ENCODE assay signal across 8 mouse cellular contexts in the genomic region with DNA sequence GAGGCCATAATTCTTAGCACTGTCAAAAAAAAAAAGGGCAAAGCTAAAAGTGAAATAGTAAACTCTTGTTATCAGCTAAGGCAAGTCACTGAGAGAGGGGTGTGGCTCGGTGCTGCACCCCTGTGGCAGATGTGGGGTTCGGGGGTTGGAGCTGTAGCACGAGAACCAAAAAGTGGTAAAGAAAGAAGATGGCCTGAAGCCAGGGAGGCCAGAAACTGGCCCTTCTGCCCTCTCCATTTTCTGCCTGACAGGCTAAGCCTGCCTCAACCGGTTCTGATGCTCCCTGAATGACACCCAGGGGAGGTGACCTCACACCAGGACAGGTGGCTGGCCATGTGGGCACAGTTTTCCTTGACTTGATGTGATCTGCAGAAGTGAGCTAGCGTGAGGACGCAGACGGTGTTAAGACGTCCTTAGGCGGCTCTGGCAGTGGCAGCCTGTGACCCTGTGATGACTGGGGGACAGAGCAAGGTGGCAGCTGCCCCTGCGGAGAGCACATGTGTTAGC. TPM values are rescaled to one million over a fixed set of nuclear protein-coding genes. Genes with fewer than 3 reads are reported as not detected.
DNase-seq lines count a peak whose midpoint lies in the region; ATAC-seq lines count a peak whose summit lies in the region.

No protein-coding gene starts in this region.

- H3K4me1 ChIP-seq in neural tube, embryonic 14.5 days (ENCODE audit: control insufficient read depth, insufficient read depth, low read length) = peaks cover 27% of the 10 kb centered on the region

- H3K4me3 ChIP-seq in neural tube, embryonic 14.5 days (ENCODE audit: low read depth, low read length) = no peak overlapping the region

- no peaks in the 10 kb centered on the region for H3K9me3 ChIP-seq in neural tube, embryonic 14.5 days (ENCODE audit: control insufficient read depth, low read length)

- no peaks in the 10 kb centered on the region for H3K27me3 ChIP-seq in neural tube, embryonic 14.5 days (ENCODE audit: control insufficient read depth, insufficient read depth, low read length)

- no peak overlapping the region for H3K9ac ChIP-seq in neural tube, embryonic 14.5 days (replicated peaks; ENCODE audit: low read depth, low read length)

- peak; percentile 49 for DNase-seq in adrenal gland, postnatal 14 days
- DNase-seq in adrenal gland, adult 2 months = no peak
- peak; percentile 71 for DNase-seq in CD4-positive, CD25-positive, alpha-beta regulatory T cell, adult 2 months (ENCODE audit: low read depth, low spot score)
- DNase-seq in kidney, postnatal 10 days = peak; percentile 60
- DNase-seq in layer of hippocampus, postnatal 14 days (ENCODE audit: low spot score in 2 of 2) = no peak
- DNase-seq in gastrocnemius, postnatal 14 days = no peak

- no peak overlapping the region for H3K4me2 ChIP-seq in neural tube, embryonic 14.5 days (ENCODE audit: low read depth, low read length)

- 48% methylated on average over 10 of the region's 10 CpGs for WGBS in neural tube, embryonic 14.5 days

- peak; percentile 87 for ATAC-seq in erythroid progenitor cell, adult 5-6 weeks (replicated peaks; ENCODE audit: low FRiP score, poor library complexity, severe bottlenecking)
- ATAC-seq in neural tube, embryonic 14.5 days (ENCODE audit: low read depth) = no peak

- intact Hi-C loops in gastrocnemius, postnatal 14 days (cut with DNase I; ENCODE audit: low total_unique reads) = no loop called here

- no peaks in the 10 kb centered on the region for H3K36me3 ChIP-seq in neural tube, embryonic 14.5 days (ENCODE audit: control insufficient read depth, insufficient read depth, low read length)

- peak overlapping the region; percentile 11; the same call in 1 of the 2 replicates for H3K27ac ChIP-seq in neural tube, embryonic 14.5 days (ENCODE audit: low read depth, low read length)

RNA-seq across cellular contexts. Expression of a gene that starts 10.5 kb away (rescaled TPM):
- total RNA-seq in adrenal gland, postnatal 14 days (2021) = 56.5 and 57.5 TPM in 2 replicates
- 10 to 100 TPM; 38.1 to 51.3 TPM for total RNA-seq in adrenal gland, adult 2 months (2021)
- polyA plus RNA-seq in adrenal gland, adult 2 months (2012; rRNA removed) = 48.9 and 59.8 TPM in 2 replicates
- 107 and 136 TPM in 2 replicates for total RNA-seq in erythroid progenitor cell, adult 5-6 weeks (2015; ENCODE audit: low replicate concordance)
- 57.0 and 72.9 TPM in 2 replicates for total RNA-seq in erythroid progenitor cell, adult 5-6 weeks (2017; ENCODE audit: low replicate concordance)
- 14.8 and 18.5 TPM in 2 replicates for polyA plus RNA-seq in neural tube, embryonic 14.5 days (2014; fragmentation: Nextera tagmentation; extraction: Ambion mirVana)
- total RNA-seq in layer of hippocampus, postnatal 14 days (2021) = 10 to 100 TPM; 44.1 to 45.2 TPM
- total RNA-seq in gastrocnemius, postnatal 14 days (2021) = 10 to 100 TPM; 47.6 to 50.9 TPM

RNA-seq across cellular contexts. Expression of a gene that starts 10.8 kb away (rescaled TPM):
- total RNA-seq in adrenal gland, postnatal 14 days (2021) = 0.30 and 0.48 TPM in 2 replicates
- under 1 TPM; 0.29 to 0.55 TPM for total RNA-seq in adrenal gland, adult 2 months (2021)
- polyA plus RNA-seq in adrenal gland, adult 2 months (2012; rRNA removed) = 0.29 and 0.49 TPM in 2 replicates
- total RNA-seq in erythroid progenitor cell, adult 5-6 weeks (2015; ENCODE audit: low replicate concordance) = 2.5 TPM in 1 of 2 replicates, not detected in the other
- total RNA-seq in erythroid progenitor cell, adult 5-6 weeks (2017; ENCODE audit: low replicate concordance) = 3.1 and 3.3 TPM in 2 replicates
- polyA plus RNA-seq in neural tube, embryonic 14.5 days (2014; fragmentation: Nextera tagmentation; extraction: Ambion mirVana) = 0.62 and 1.3 TPM in 2 replicates
- total RNA-seq in layer of hippocampus, postnatal 14 days (2021) = 1 to 10 TPM in 1 of 2 experiments, under 1 TPM in 1; 0.52 to 2.4 TPM
- under 1 TPM in 1 of 2 experiments, not detected in 1; 0.13 TPM for total RNA-seq in gastrocnemius, postnatal 14 days (2021)

RNA-seq across cellular contexts. Expression of a gene that starts 34.4 kb away (rescaled TPM):
- 15.6 and 16.0 TPM in 2 replicates for total RNA-seq in adrenal gland, postnatal 14 days (2021)
- total RNA-seq in adrenal gland, adult 2 months (2021) = 10 to 100 TPM; 11.6 to 22.7 TPM
- 32.5 and 33.5 TPM in 2 replicates for polyA plus RNA-seq in adrenal gland, adult 2 months (2012; rRNA removed)
- 0.72 TPM in 1 of 2 replicates, not detected in the other for total RNA-seq in erythroid progenitor cell, adult 5-6 weeks (2015; ENCODE audit: low replicate concordance)
- total RNA-seq in erythroid progenitor cell, adult 5-6 weeks (2017; ENCODE audit: low replicate concordance) = 3.9 TPM in 1 of 2 replicates, not detected in the other
- polyA plus RNA-seq in neural tube, embryonic 14.5 days (2014; fragmentation: Nextera tagmentation; extraction: Ambion mirVana) = 21.6 and 26.5 TPM in 2 replicates
- total RNA-seq in layer of hippocampus, postnatal 14 days (2021) = 10 to 100 TPM; 24.8 to 26.8 TPM
- total RNA-seq in gastrocnemius, postnatal 14 days (2021) = 1 to 10 TPM; 4.3 to 5.3 TPM

RNA-seq across cellular contexts. Expression of a gene that starts 34.6 kb away (rescaled TPM):
- 38.6 and 45.9 TPM in 2 replicates for total RNA-seq in adrenal gland, postnatal 14 days (2021)
- total RNA-seq in adrenal gland, adult 2 months (2021) = 10 to 100 TPM; 46.8 to 49.5 TPM
- polyA plus RNA-seq in adrenal gland, adult 2 months (2012; rRNA removed) = 42.7 and 49.6 TPM in 2 replicates
- 1.1 and 1.3 TPM in 2 replicates for total RNA-seq in erythroid progenitor cell, adult 5-6 weeks (2015; ENCODE audit: low replicate concordance)
- 6.4 and 8.1 TPM in 2 replicates for total RNA-seq in erythroid progenitor cell, adult 5-6 weeks (2017; ENCODE audit: low replicate concordance)
- polyA plus RNA-seq in neural tube, embryonic 14.5 days (2014; fragmentation: Nextera tagmentation; extraction: Ambion mirVana) = 23.2 and 27.7 TPM in 2 replicates
- 10 to 100 TPM; 41.7 to 44.4 TPM for total RNA-seq in layer of hippocampus, postnatal 14 days (2021)
- 10 to 100 TPM; 20.1 to 22.3 TPM for total RNA-seq in gastrocnemius, postnatal 14 days (2021)

RNA-seq across cellular contexts. Expression of a gene that starts 56.0 kb away (rescaled TPM):
- total RNA-seq in adrenal gland, postnatal 14 days (2021) = 0.63 and 0.98 TPM in 2 replicates
- total RNA-seq in adrenal gland, adult 2 months (2021) = 1 to 10 TPM in 1 of 2 experiments, not detected in 1; 1.6 TPM
- not detected in 2 replicates for polyA plus RNA-seq in adrenal gland, adult 2 months (2012; rRNA removed)
- not detected in 2 replicates for total RNA-seq in erythroid progenitor cell, adult 5-6 weeks (2015; ENCODE audit: low replicate concordance)
- total RNA-seq in erythroid progenitor cell, adult 5-6 weeks (2017; ENCODE audit: low replicate concordance) = not detected in 2 replicates
- polyA plus RNA-seq in neural tube, embryonic 14.5 days (2014; fragmentation: Nextera tagmentation; extraction: Ambion mirVana) = 0.46 TPM in 1 of 2 replicates, not detected in the other
- total RNA-seq in layer of hippocampus, postnatal 14 days (2021) = 1 to 10 TPM in 1 of 2 experiments, not detected in 1; 1.8 TPM
- not detected for total RNA-seq in gastrocnemius, postnatal 14 days (2021)

Comparison
In these comparisons a context has a peak if more than half of its experiments do, and no peak if none do; other contexts are left out.
1. DNase-seq: peak in adrenal gland, postnatal 14 days (single experiment), CD4-positive, CD25-positive, alpha-beta regulatory T cell, adult 2 months (single experiment) and kidney, postnatal 10 days (single experiment); none in adrenal gland, adult 2 months (single experiment), layer of hippocampus, postnatal 14 days (0 of 2) and gastrocnemius, postnatal 14 days (single experiment).